ENCODE assay signal across 11 mouse cellular contexts in genomic region chr13:119602688-119603331, GRCm38 (mm10). TPM values are rescaled to one million over a fixed set of nuclear protein-coding genes. Genes with fewer than 3 reads are reported as not detected.
DNase-seq lines count a peak whose midpoint lies in the region.
"Not testable (repeated sequence)": the region's sequence is repeated elsewhere in the genome, so short reads cannot be mapped to it uniquely, and the experiment has no call there.
"Had no signal": no experiment of that assay in that cellular context is flagged by ENCODE, and none has a peak within 500 bp of the region (broad histone marks: within the 10 kb centered on the region; RNA-seq: fewer than 3 reads in every experiment).

No protein-coding gene starts in this region.

- DNase-seq in CD4-positive helper T cell, adult 2 months (ENCODE audit: low read depth, low spot score) = peak; percentile 25
- DNase-seq in cerebellum, adult 11 months = peak; percentile 51
- peak; percentile 79 for DNase-seq in embryonic facial prominence, embryonic 10.5 days (ENCODE audit: low spot score)
- peak; percentile 81 for DNase-seq in heart, embryonic 10.5 days (ENCODE audit: low spot score)
- DNase-seq in left cerebral cortex, adult 18-20 months (ENCODE audit: low spot score in 2 of 2) = peak; percentile 31 to 57
- DNase-seq in lung, postnatal 4 days = peak; percentile 64 to 77
- DNase-seq in right cerebral cortex, postnatal 25 days = peak; percentile 18
- peak; percentile 42 for DNase-seq in thymus, postnatal 25 days

- 64% methylated on average over 13 of the region's 13 CpGs for WGBS in embryonic facial prominence, embryonic 10.5 days
- WGBS in heart, embryonic 10.5 days = 50% methylated on average over 13 of the region's 13 CpGs

- not testable (repeated sequence) for H3K36me3 ChIP-seq in embryonic facial prominence, embryonic 10.5 days (replicated peaks); heart, embryonic 10.5 days

- H3K4me1 ChIP-seq in embryonic facial prominence, embryonic 10.5 days; heart, embryonic 10.5 days: not testable (repeated sequence)

- H3K27ac ChIP-seq in embryonic facial prominence, embryonic 10.5 days (replicated peaks); heart, embryonic 10.5 days: not testable (repeated sequence)

- peaks cover 27% of the 10 kb centered on the region for H3K9me3 ChIP-seq in embryonic facial prominence, embryonic 10.5 days
- peaks cover 20% of the 10 kb centered on the region for H3K9me3 ChIP-seq in heart, embryonic 10.5 days

- H3K4me3 ChIP-seq in embryonic facial prominence, embryonic 10.5 days; heart, embryonic 10.5 days: not testable (repeated sequence)

- H3K27me3 ChIP-seq in embryonic facial prominence, embryonic 10.5 days (replicated peaks; ENCODE audit: low read depth, poor library complexity, severe bottlenecking); heart, embryonic 10.5 days (ENCODE audit: insufficient read depth, poor library complexity, severe bottlenecking): not testable (repeated sequence)

RNA-seq across cellular contexts. Expression of gene Ccl28, which starts 20.8 kb away (rescaled TPM):
- 0.10 TPM in 1 of 2 replicates, not detected in the other for polyA plus RNA-seq in embryonic facial prominence, embryonic 10.5 days (2016; fragmentation: Nextera tagmentation; extraction: Ambion mirVana)
- polyA plus RNA-seq in heart, embryonic 10.5 days (2016; fragmentation: Nextera tagmentation; extraction: Ambion mirVana) = 0.04 TPM in 1 of 2 replicates, not detected in the other
- 1 to 10 TPM; 1.0 to 1.2 TPM for total RNA-seq in left cerebral cortex, adult 18-20 months (2021)
- polyA plus RNA-seq: heart, embryonic 12.5 days; intestine, embryonic 14.5 days; liver, embryonic 12.5 days had no signal

Comparison
In these comparisons a context has a peak if more than half of its experiments do, and no peak if none do; other contexts are left out.
1. DNase-seq: peak in every context shown above with its lines; median percentile 81 in heart, embryonic 10.5 days; 79 in embryonic facial prominence, embryonic 10.5 days; 70 in lung, postnatal 4 days; 51 in cerebellum, adult 11 months; 44 in left cerebral cortex, adult 18-20 months; 42 in thymus, postnatal 25 days; 25 in CD4-positive helper T cell, adult 2 months; 18 in right cerebral cortex, postnatal 25 days.